Mouse (Mus musculus) forebrain, embryonic 11.5 days (tissue): ENCODE measurements at regions not wholly inside any gene's neighbourhood (a gene's known extent, or its start where the extent isn't known, plus 50 kb on each side); places are given as distances from the start of the nearest gene placed in this dataset.

Experiments
- ATAC-seq: fragments of 200-750 bp; cut with Nextera tagmentation; replicated peaks from 2 replicates; pipeline ENCODE4 v1.8.0; 2017; ENCODE audit warnings: moderate TSS enrichment; ENCODE audit not compliant: low FRiP score
- DNase-seq: peaks from one replicate; pipeline ENCODE4 v3.0.0-alpha.2; 2017; ENCODE audit warnings: low spot score
- H3K27ac ChIP-seq: fragments of 300-500 bp; sonication (generic); 2 replicates; pipeline ENCODE4 v1.5.1; 2014; ENCODE audit warnings: low read depth, low read length
- H3K27me3 ChIP-seq: fragments of 300-500 bp; sonication (generic); 2 replicates; pipeline ENCODE4 v1.6.1; 2014; ENCODE audit warnings: mild to moderate bottlenecking, low read length, mixed read lengths; ENCODE audit not compliant: control insufficient read depth, insufficient read depth
- H3K36me3 ChIP-seq: fragments of 300-500 bp; sonication (generic); 2 replicates; pipeline ENCODE4 v1.6.1; 2014; ENCODE audit warnings: mild to moderate bottlenecking, low read length, moderate library complexity, mixed read lengths; ENCODE audit not compliant: control insufficient read depth, insufficient read depth
- H3K4me1 ChIP-seq: fragments of 300-500 bp; sonication (generic); replicated peaks from 2 replicates; pipeline ENCODE4 v1.6.1; 2014; ENCODE audit warnings: low read length, mixed read lengths; ENCODE audit not compliant: control insufficient read depth, insufficient read depth
- H3K4me2 ChIP-seq: fragments of 300-500 bp; sonication (generic); 2 replicates; pipeline ENCODE4 v1.6.1; 2014; ENCODE audit warnings: low read depth, mild to moderate bottlenecking, low read length, moderate library complexity, mixed read lengths; ENCODE audit not compliant: severe bottlenecking
- H3K4me3 ChIP-seq: fragments of 300-500 bp; sonication (generic); 2 replicates; pipeline ENCODE4 v1.5.1; 2014; ENCODE audit warnings: low read depth, low read length
- H3K9ac ChIP-seq: fragments of 300-500 bp; sonication (generic); 2 replicates; pipeline ENCODE4 v1.6.1; 2014; ENCODE audit warnings: low read length
- H3K9me3 ChIP-seq: fragments of 300-500 bp; sonication (generic); 2 replicates; pipeline ENCODE4 v1.6.1; 2016; ENCODE audit warnings: low read length, mixed read lengths; ENCODE audit not compliant: control insufficient read depth
- WGBS: fragments of 180-500 bp; shearing (Covaris S2); extraction: QIAGEN DNeasy Blood & Tissue Kit; methylation state at CpG from one replicate; pipeline ENCODE4 v1.1.7; 2014; 5-methylcytosine and 5-hydroxymethylcytosine counted together

- H3K27me3 ChIP-seq, result no peaks in the 10 kb centered on the region
- ATAC-seq (no peak), DNase-seq (no peak)
- no peaks in the 10 kb centered on the region for H3K4me1 ChIP-seq
- no peaks in the 10 kb centered on the region for H3K36me3 ChIP-seq
- no peak overlapping the region for H3K4me3 ChIP-seq
- H3K9me3 ChIP-seq, result no peaks in the 10 kb centered on the region; the same call in 1 of the 2 replicates
- no peak overlapping the region for H3K4me2 ChIP-seq
- H3K27ac ChIP-seq, result no peak overlapping the region
- WGBS, result 92% methylated on average over 3 of the region's 3 CpGs
- H3K9ac ChIP-seq, result no peak overlapping the region
Observed at GRCm38 (mm10) chr8:10774778-10775177, 233.5 kb downstream of the Irs2 start.

- no peak for ATAC-seq
- H3K4me3 ChIP-seq, result no peak overlapping the region
Observed at GRCm38 (mm10) chr8:10768181-10768580, 240.1 kb downstream of the Irs2 start.

GRCm38 (mm10) chr8:10763907-10764306 is 244.4 kb downstream of the Irs2 start:
- Histone ChIP-seq H3K27me3 (no peaks in the 10 kb centered on the region), H3K4me1 (peaks cover 13% of the 10 kb centered on the region), H3K9ac (no peak overlapping the region), H3K27ac (no peak overlapping the region), H3K4me2 (no peak overlapping the region), H3K9me3 (no peaks in the 10 kb centered on the region), H3K4me3 (no peak overlapping the region), H3K36me3 (no peaks in the 10 kb centered on the region)
- DNase-seq (no peak), ATAC-seq (no peak)
- WGBS, result 80% methylated on average over 2 of the region's 2 CpGs

More at GRCm38 (mm10) chr8:10768181-10768580, 240.1 kb downstream of the Irs2 start:
- H3K4me1 ChIP-seq, result no peaks in the 10 kb centered on the region
- no peak overlapping the region for H3K9ac ChIP-seq
- no peaks in the 10 kb centered on the region for H3K27me3 ChIP-seq
- no peaks in the 10 kb centered on the region for H3K9me3 ChIP-seq
- no peak overlapping the region for H3K27ac ChIP-seq
- DNase-seq, result no peak
- H3K4me2 ChIP-seq, result no peak overlapping the region
- H3K36me3 ChIP-seq, result no peaks in the 10 kb centered on the region
- 68% methylated on average over 4 of the region's 4 CpGs for WGBS

GRCm38 (mm10) chr8:10761694-10762305 is 246.5 kb downstream of the Irs2 start:
- no peak for DNase-seq
- peak overlapping the region; percentile 24; the same call in 1 of the 2 replicates for H3K4me2 ChIP-seq

DNA sequence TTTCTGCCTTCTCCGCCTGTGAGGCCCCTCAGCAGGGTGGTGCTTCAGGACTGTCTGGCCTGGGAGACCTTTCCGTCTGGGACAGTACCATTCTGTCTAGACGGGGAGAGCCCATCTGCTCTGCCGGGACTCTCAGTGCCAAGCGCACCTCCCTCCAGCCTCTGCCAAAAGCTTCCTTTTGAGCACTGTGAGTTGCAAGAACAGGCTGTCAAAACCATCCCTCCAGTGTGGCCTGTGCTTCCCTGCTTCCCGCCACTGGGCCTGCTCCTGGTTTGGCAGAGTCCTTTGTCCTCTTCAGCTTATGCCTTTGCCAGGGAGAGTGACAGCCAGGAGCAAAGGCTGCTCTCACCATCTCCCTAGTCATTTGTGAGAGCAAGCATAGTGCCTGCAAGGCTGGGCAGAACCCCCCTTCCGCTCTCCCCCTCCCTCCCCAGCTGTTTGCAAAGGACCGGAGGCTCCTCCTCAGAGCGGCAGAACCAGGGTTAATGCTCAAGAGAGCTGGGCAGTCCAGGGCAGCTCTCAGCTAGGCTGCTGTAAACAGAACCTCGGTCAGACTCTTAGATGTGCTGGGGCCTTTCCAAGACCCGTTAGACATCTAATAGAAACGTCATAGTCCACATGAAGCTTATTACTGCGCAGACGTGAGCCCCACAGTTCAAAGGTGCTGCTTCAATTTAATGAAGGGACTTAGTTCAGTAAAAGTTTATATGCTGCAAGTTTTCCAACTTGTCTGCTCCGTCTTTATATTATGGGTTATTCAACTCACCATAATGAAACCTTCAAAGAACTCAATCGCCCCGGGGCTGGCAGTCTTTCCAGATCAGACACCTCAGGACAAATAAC is 247.2 kb downstream of the Irs2 start:
- Histone ChIP-seq H3K4me2 (peak overlapping the region; percentile 24; the same call in 1 of the 2 replicates), H3K36me3 (no peaks in the 10 kb centered on the region), H3K27ac (peak overlapping the region; percentile 97), H3K4me1 (peaks cover 13% of the 10 kb centered on the region), H3K9ac (peak overlapping the region; percentile 42), H3K4me3 (no peak overlapping the region), H3K9me3 (no peaks in the 10 kb centered on the region), H3K27me3 (no peaks in the 10 kb centered on the region)
- DNase-seq, result peak; percentile 87
- WGBS, result under 1% methylated on average over 17 of the region's 17 CpGs
- ATAC-seq, result peak; percentile 93

More at GRCm38 (mm10) chr8:10761694-10762305, 246.5 kb downstream of the Irs2 start:
- H3K9me3 ChIP-seq, result no peaks in the 10 kb centered on the region
- ATAC-seq, result peak; percentile 14; the same call in 1 of the 2 replicates
- H3K27ac ChIP-seq, result peak overlapping the region; percentile 97
- H3K36me3 ChIP-seq, result no peaks in the 10 kb centered on the region
- H3K4me1 ChIP-seq, result peaks cover 13% of the 10 kb centered on the region
- WGBS, result 19% methylated on average over 11 of the region's 11 CpGs
- peak overlapping the region; percentile 42 for H3K9ac ChIP-seq
- H3K4me3 ChIP-seq, result no peak overlapping the region
- H3K27me3 ChIP-seq, result no peaks in the 10 kb centered on the region

GRCm38 (mm10) chr8:10760231-10760630 is 248.0 kb downstream of the Irs2 start:
- no peaks in the 10 kb centered on the region for H3K9me3 ChIP-seq
- no peak for DNase-seq
- H3K9ac ChIP-seq, result peak overlapping the region; percentile 42; the same call in 1 of the 2 replicates
- peaks cover 13% of the 10 kb centered on the region for H3K4me1 ChIP-seq
- ATAC-seq, result no peak
- H3K27ac ChIP-seq, result peak overlapping the region; percentile 97
- no peaks in the 10 kb centered on the region for H3K27me3 ChIP-seq
- H3K36me3 ChIP-seq, result no peaks in the 10 kb centered on the region
- no peak overlapping the region for H3K4me2 ChIP-seq
- 49% methylated on average over 6 of the region's 6 CpGs for WGBS
- no peak overlapping the region for H3K4me3 ChIP-seq

DNA sequence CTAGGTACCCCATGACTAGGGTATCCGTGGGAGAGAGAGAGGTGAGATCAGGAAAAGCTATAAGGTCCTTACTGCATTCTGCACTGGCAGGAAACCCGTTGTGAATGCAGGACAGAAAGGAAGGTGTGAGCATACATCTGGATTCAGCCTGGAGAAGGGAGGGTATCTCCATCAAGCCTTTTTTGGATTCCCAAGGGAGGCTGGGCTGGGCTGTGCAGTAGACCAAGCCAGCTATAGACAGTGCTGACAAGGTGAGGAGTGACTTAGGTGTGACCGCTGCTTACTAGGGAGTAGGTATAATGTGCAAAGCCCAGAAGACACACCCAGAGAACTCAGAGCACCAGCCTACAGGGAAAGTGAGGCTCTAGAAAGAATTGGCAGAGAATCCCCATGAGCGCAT is 250.1 kb downstream of the Irs2 start:
- H3K27me3 ChIP-seq, result no peaks in the 10 kb centered on the region
- H3K27ac ChIP-seq, result no peak overlapping the region
- DNase-seq, result no peak
- no peak overlapping the region for H3K4me2 ChIP-seq
- H3K4me3 ChIP-seq, result no peak overlapping the region
- no peak overlapping the region for H3K9ac ChIP-seq
- peaks cover 20% of the 10 kb centered on the region for H3K4me1 ChIP-seq
- ATAC-seq, result no peak
- WGBS, result 85% methylated on average over 4 of the region's 4 CpGs
- H3K9me3 ChIP-seq, result no peaks in the 10 kb centered on the region
- no peaks in the 10 kb centered on the region for H3K36me3 ChIP-seq

DNA sequence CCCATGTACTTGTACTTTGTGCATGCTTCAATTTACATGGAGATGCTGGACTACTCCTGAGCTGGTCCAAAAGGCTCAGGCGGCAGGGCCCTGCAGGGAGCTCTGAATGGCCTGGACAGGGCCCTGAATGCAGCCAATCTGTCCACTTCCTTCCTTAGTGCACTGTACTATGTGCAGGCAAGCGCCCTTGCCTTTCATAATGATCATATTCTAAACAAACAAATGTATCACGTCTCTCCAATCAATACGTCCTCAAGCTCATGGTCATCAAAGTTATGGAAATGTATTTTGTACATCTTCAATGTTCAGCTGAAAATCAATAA is 253.3 kb downstream of the Irs2 start:
- Histone ChIP-seq H3K9ac (no peak overlapping the region), H3K9me3 (no peaks in the 10 kb centered on the region), H3K4me3 (no peak overlapping the region), H3K4me1 (peaks cover 11% of the 10 kb centered on the region; the same call in 1 of the 2 replicates), H3K27ac (no peak overlapping the region), H3K27me3 (no peaks in the 10 kb centered on the region), H3K36me3 (no peaks in the 10 kb centered on the region), H3K4me2 (no peak overlapping the region)
- peak; percentile 44 for DNase-seq
- WGBS, result 82% methylated on average over 4 of the region's 4 CpGs
- ATAC-seq, result no peak; the same call in 1 of the 2 replicates
